Mouse (Mus musculus) embryonic stem cell, embryonic (primary cell): ENCODE results near the gene Nup133.

Experiments
- CTCF ChIA-PET, 4 experiments: fragments of 300-600 bp in 2 of 4; fragments of 350-600 bp in 2 of 4; sonication (Branson Sonifier 250); formaldehyde crosslinking; loops; one replicate each; lab custom pipeline; 2022; ENCODE audit warnings: inconsistent platforms in 2 of 4; lab: Charles Lee
- POLR2A ChIA-PET, 4 experiments: fragments of 300-600 bp in 2 of 4; fragments of 350-600 bp in 2 of 4; sonication (Branson Sonifier 250); formaldehyde crosslinking; loops; one replicate each; lab custom pipeline; 2022; ENCODE audit warnings: antibody characterized with exemption in 4 of 4, inconsistent platforms in 1 of 4; lab: Charles Lee

Nup133 gene

GRCm38 (mm10) chr8:123948942-123949685 lies at the start of gene Nup133:
TSS of gene Nup133 (minus strand) at chr8:123949265.
- POLR2A ChIA-PET: interaction anchor here (0.6 to 3.5 kb wide), 45 partner anchors 9 to 1337 kb away, joined by 3 to 23 read pairs (median 6); partner anchors contain the start of genes Abcb10 (in 3 of the 4), Taf5l (in 1 of the 4) and Urb2 (in 1 of the 4)
- CTCF ChIA-PET: interaction anchor here in 3 of 4 experiments (0.5 to 2.4 kb wide), 18 partner anchors 8 to 655 kb away, joined by 3 to 12 read pairs (median 4); no protein-coding TSS in a partner anchor

GRCm38 (mm10) chr8:123993997-123994396 lies 44.9 kb upstream of the Nup133 start:
- ChIA-PET CTCF (interaction anchor here (0.5 to 2.9 kb wide), 12 partner anchors 9 to 204 kb away, joined by 3 to 15 read pairs (median 4); partner anchors contain the start of genes Abcb10 (in 1 of the 4) and Nup133 (in 1 of the 4)), POLR2A (interaction anchor here (0.5 to 24.3 kb wide), 36 partner anchors 9 to 350 kb away, joined by 3 to 614 read pairs (median 5); partner anchors contain the start of genes Abcb10 (in 3 of the 4), Nup133 (in 2 of the 4), Taf5l (in 2 of the 4) and Urb2 (in 1 of the 4))

GRCm38 (mm10) chr8:123993597-123993996 lies 44.5 kb upstream of the Nup133 start:
- CTCF ChIA-PET: interaction anchor here (0.5 to 2.9 kb wide), 13 partner anchors 9 to 203 kb away, joined by 3 to 15 read pairs (median 4); partner anchors contain the start of genes Abcb10 (in 1 of the 4) and Nup133 (in 1 of the 4)
- POLR2A ChIA-PET: interaction anchor here (0.5 to 24.3 kb wide), 39 partner anchors 9 to 310 kb away, joined by 3 to 614 read pairs (median 5); partner anchors contain the start of genes Abcb10 (in 4 of the 4), Nup133 (in 2 of the 4), Taf5l (in 2 of the 4) and Urb2 (in 1 of the 4)

GRCm38 (mm10) chr8:123992587-123992986 lies 43.5 kb upstream of the Nup133 start:
- CTCF ChIA-PET: interaction anchor here in 3 of 4 experiments (0.6 to 2.9 kb wide), 16 partner anchors 16 to 850 kb away, joined by 3 to 15 read pairs (median 4); partner anchors contain the start of genes Nup133 (in 1 of the 3) and Rhou (in 1 of the 3)
- POLR2A ChIA-PET: interaction anchor here (0.6 to 24.3 kb wide), 20 partner anchors 8 to 1416 kb away, joined by 3 to 614 read pairs (median 8); partner anchors contain the start of genes Abcb10 (in 2 of the 4), Taf5l (in 1 of the 4) and Urb2 (in 1 of the 4)

GRCm38 (mm10) chr8:123990277-123991049 lies 41.4 kb upstream of the Nup133 start:
- POLR2A ChIA-PET: interaction anchor here in 1 of 4 experiments (1.1 to 3.1 kb wide), 4 partner anchors 12 to 21 kb away, joined by 4 to 15 read pairs (median 10); no protein-coding TSS in a partner anchor
- CTCF ChIA-PET: no interaction called here

GRCm38 (mm10) chr8:123989128-123989527 lies 40.1 kb upstream of the Nup133 start:
- POLR2A ChIA-PET: interaction anchor here in 2 of 4 experiments (0.7 to 3.1 kb wide), 12 partner anchors 10 to 342 kb away, joined by 3 to 15 read pairs (median 4); partner anchors contain the start of gene Nup133 (in 1 of the 2)

GRCm38 (mm10) chr8:123988605-123989038 lies 39.6 kb upstream of the Nup133 start:
- POLR2A ChIA-PET: interaction anchor here in 3 of 4 experiments (0.7 to 3.1 kb wide), 19 partner anchors 9 to 343 kb away, joined by 3 to 15 read pairs (median 3); partner anchors contain the start of gene Nup133 (in 1 of the 3)

More at GRCm38 (mm10) chr8:123989128-123989527, 40.1 kb upstream of the Nup133 start:
- CTCF ChIA-PET: interaction anchor here in 1 of 4 experiments (1.2 kb wide), 1 partner anchor 39 kb away, joined by 5 read pairs; no protein-coding TSS in a partner anchor

GRCm38 (mm10) chr8:123982826-123983400 lies 33.8 kb upstream of the Nup133 start, which contains the start of gene Abcb10:
TSS of gene Abcb10 (minus strand) at chr8:123983122.
- ChIA-PET CTCF (interaction anchor here in 3 of 4 experiments (1.0 to 1.8 kb wide), 3 partner anchors 11 to 58 kb away, joined by 4 to 6 read pairs (median 5); no protein-coding TSS in a partner anchor), POLR2A (interaction anchor here (0.7 to 2.3 kb wide), 37 partner anchors 9 to 349 kb away, joined by 3 to 26 read pairs (median 4); partner anchors contain the start of genes Nup133 (in 3 of the 4), Taf5l (in 3 of the 4) and Urb2 (in 3 of the 4))

More at GRCm38 (mm10) chr8:123988605-123989038, 39.6 kb upstream of the Nup133 start:
- CTCF ChIA-PET: interaction anchor here in 3 of 4 experiments (0.6 to 1.2 kb wide), 4 partner anchors 23 to 871 kb away, joined by 3 to 5 read pairs (median 3); no protein-coding TSS in a partner anchor

- CTCF ChIA-PET: interaction anchor here in 3 of 4 experiments (0.8 to 1.8 kb wide), 5 partner anchors 11 to 80 kb away, joined by 3 to 6 read pairs (median 5); no protein-coding TSS in a partner anchor
- POLR2A ChIA-PET: interaction anchor here (0.6 to 2.3 kb wide), 44 partner anchors 9 to 349 kb away, joined by 3 to 26 read pairs (median 4); partner anchors contain the start of genes Nup133 (in 3 of the 4), Taf5l (in 3 of the 4) and Urb2 (in 3 of the 4)
Measured at GRCm38 (mm10) chr8:123982291-123982793, 33.3 kb upstream of the Nup133 start.

GRCm38 (mm10) chr8:123981674-123982073 lies 32.6 kb upstream of the Nup133 start:
- ChIA-PET POLR2A (interaction anchor here (0.8 to 2.3 kb wide), 25 partner anchors 8 to 220 kb away, joined by 3 to 26 read pairs (median 4); partner anchors contain the start of genes Nup133 (in 2 of the 4), Taf5l (in 1 of the 4) and Urb2 (in 1 of the 4)), CTCF (interaction anchor here in 3 of 4 experiments (0.8 to 1.8 kb wide), 4 partner anchors 12 to 79 kb away, joined by 3 to 6 read pairs (median 5); no protein-coding TSS in a partner anchor)

GRCm38 (mm10) chr8:123980239-123980638 lies 31.2 kb upstream of the Nup133 start:
- ChIA-PET CTCF (interaction anchor here in 2 of 4 experiments (0.7 to 1.0 kb wide), 3 partner anchors 31 to 154 kb away, joined by 4 to 7 read pairs (median 5); partner anchors contain the start of gene Nup133 (in 1 of the 2)), POLR2A (interaction anchor here in 3 of 4 experiments (0.5 to 4.1 kb wide), 5 partner anchors 8 to 412 kb away, joined by 3 to 15 read pairs (median 3); no protein-coding TSS in a partner anchor)

- ChIA-PET CTCF (interaction anchor here in 3 of 4 experiments (0.6 to 1.8 kb wide), 5 partner anchors 11 to 43 kb away, joined by 3 to 6 read pairs (median 4); no protein-coding TSS in a partner anchor), POLR2A (interaction anchor here in 3 of 4 experiments (0.6 to 4.1 kb wide), 26 partner anchors 9 to 1726 kb away, joined by 3 to 15 read pairs (median 4); partner anchors contain the start of genes Nup133 (in 2 of the 3), Taf5l (in 1 of the 3) and Urb2 (in 1 of the 3))
Measured at GRCm38 (mm10) chr8:123978926-123979325, 29.9 kb upstream of the Nup133 start.

- CTCF ChIA-PET: interaction anchor here (0.6 to 1.8 kb wide), 6 partner anchors 11 to 187 kb away, joined by 3 to 6 read pairs (median 4); no protein-coding TSS in a partner anchor
- POLR2A ChIA-PET: interaction anchor here in 3 of 4 experiments (0.5 to 4.1 kb wide), 31 partner anchors 10 to 1727 kb away, joined by 3 to 15 read pairs (median 4); partner anchors contain the start of genes Nup133 (in 2 of the 3), Taf5l (in 1 of the 3) and Urb2 (in 1 of the 3)
Measured at GRCm38 (mm10) chr8:123978166-123978838, 29.2 kb upstream of the Nup133 start.

- CTCF ChIA-PET: interaction anchor here in 3 of 4 experiments (0.6 to 1.8 kb wide), 4 partner anchors 27 to 1372 kb away, joined by 3 to 13 read pairs (median 4); no protein-coding TSS in a partner anchor
- POLR2A ChIA-PET: interaction anchor here in 2 of 4 experiments (0.7 to 4.1 kb wide), 8 partner anchors 12 to 95 kb away, joined by 3 to 15 read pairs (median 4); partner anchors contain the start of gene Nup133 (in 2 of the 2)
Measured at GRCm38 (mm10) chr8:123977499-123977898, 28.4 kb upstream of the Nup133 start.
